Mouse (Mus musculus): ENCODE measurements around the gene Zfp287. TPM values are rescaled to one million over a fixed set of nuclear protein-coding genes. Genes with fewer than 3 reads are reported as not detected.

The Zfp287 gene
- 18.5 and 19.4 TPM in 2 replicates for polyA plus RNA-seq (2014; fragmentation: Nextera tagmentation; extraction: Ambion mirVana)

DNA sequence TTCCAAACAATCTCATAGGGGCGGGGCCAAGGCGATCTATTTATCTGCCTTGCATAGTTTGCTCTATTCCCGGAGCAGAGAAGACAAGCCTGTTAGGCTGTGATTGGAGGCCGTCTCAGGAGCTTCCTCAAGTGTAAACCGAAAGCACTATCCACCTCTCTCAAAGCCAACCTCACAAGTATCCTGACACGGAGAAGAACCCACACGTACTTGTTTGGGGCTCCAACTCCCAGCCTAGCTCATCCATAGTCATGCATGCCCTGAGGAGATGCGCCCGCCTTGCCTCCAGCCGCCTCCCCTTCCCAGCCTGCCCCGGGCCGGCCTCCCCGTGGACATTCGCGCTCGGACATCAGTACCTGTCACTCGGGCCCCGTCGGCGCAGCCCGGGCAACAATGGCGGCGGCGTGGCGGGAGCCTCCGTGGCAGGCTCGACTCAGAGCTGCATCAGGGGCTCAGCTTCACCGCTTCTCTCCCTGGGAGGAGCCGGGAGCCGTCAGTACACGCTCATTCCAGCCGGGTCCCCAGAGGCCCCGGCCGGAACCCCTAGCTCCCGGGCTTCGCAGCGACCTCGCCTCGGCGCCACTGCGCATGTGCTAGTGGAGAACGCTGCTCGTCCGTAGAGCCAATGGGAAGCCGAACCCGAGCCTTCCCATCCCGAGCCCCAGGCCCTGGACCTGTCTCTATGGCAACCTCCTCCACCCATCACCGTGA, at the start of gene Zfp287:
Zfp287 (minus strand) TSS at position 595 of the 711 bp plus-strand sequence.
- H3K27ac ChIP-seq: peak within 1 kb of the TSS; percentile 94
- H3K4me1 ChIP-seq (replicated peaks; ENCODE audit: control insufficient read depth, insufficient read depth, low read length): peaks cover 12% of the 10 kb centered on the region
- peaks cover 21% of the 10 kb centered on the region for H3K36me3 ChIP-seq (replicated peaks; ENCODE audit: control insufficient read depth, insufficient read depth)
- DNase-seq (ENCODE audit: low spot score): peak; percentile 96
- WGBS: under 1% methylated on average over 48 of the region's 48 CpGs
- H3K27me3 ChIP-seq (ENCODE audit: control insufficient read depth, insufficient read depth, low read length): no peaks in the 10 kb centered on the region
- peak; percentile 99 for ATAC-seq (ENCODE audit: low FRiP score)
- peak within 1 kb of the TSS; percentile 69 for H3K4me3 ChIP-seq (replicated peaks; ENCODE audit: low read length)
- peak within 1 kb of the TSS; percentile 61 for H3K4me2 ChIP-seq (replicated peaks)
- H3K9me3 ChIP-seq (ENCODE audit: control insufficient read depth, low read length): no peaks in the 10 kb centered on the region
- peak within 1 kb of the TSS; percentile 81 for H3K9ac ChIP-seq

GRCm38 (mm10) chr11:62776510-62776909, 44.8 kb upstream of the Zfp287 start:
- H3K4me1 ChIP-seq (replicated peaks; ENCODE audit: control insufficient read depth, insufficient read depth, low read length): no peaks in the 10 kb centered on the region
- H3K36me3 ChIP-seq (replicated peaks; ENCODE audit: control insufficient read depth, insufficient read depth): peaks cover 43% of the 10 kb centered on the region
- H3K27ac ChIP-seq: no peak overlapping the region
- H3K27me3 ChIP-seq (ENCODE audit: control insufficient read depth, insufficient read depth, low read length): no peaks in the 10 kb centered on the region
- H3K9me3 ChIP-seq (ENCODE audit: control insufficient read depth, low read length): peaks cover 71% of the 10 kb centered on the region
- 95% methylated on average over 7 of the region's 7 CpGs for WGBS
- ATAC-seq (ENCODE audit: low FRiP score) (no peak), DNase-seq (ENCODE audit: low spot score) (no peak)
- no peak overlapping the region for H3K4me2 ChIP-seq (replicated peaks)
- no peak overlapping the region for H3K4me3 ChIP-seq (replicated peaks; ENCODE audit: low read length)
- no peak overlapping the region for H3K9ac ChIP-seq

DNA sequence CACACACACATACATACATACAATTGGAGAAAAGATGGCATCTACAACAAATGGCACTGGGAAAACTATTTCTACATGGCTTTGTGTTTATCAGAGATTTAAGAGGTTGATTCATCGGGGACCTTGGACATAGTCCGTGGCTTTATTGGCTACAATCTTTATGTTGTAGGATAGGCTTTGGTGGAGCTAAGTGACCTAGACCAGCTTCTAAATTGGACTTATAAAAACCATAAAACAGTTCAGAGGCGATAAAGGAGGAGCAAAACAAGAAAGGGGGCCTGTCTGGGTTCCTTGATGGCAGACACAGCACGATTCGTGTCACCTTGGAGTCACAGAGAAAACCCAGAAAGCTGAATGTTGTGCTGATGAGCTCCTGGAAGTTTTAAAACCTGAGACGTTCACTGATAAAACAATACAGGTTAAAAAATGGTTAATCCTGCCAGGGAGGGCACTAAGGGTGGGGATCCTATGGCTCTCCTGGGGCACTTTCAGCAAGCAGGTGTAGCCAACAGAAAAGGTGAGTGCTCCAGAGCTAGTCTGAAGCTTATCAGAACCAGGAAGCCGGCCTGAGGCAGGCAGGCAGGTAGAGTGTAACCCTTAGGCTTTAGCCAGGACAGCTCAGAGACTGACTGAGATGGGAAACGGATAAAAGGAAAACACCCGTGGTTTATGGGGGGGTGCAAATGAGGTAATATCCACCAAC, 29.2 kb upstream of the Zfp287 start:
- Histone ChIP-seq H3K27ac (no peak overlapping the region), H3K9ac (no peak overlapping the region), H3K4me3 (replicated peaks; ENCODE audit: low read length) (no peak overlapping the region), H3K9me3 (ENCODE audit: control insufficient read depth, low read length) (no peaks in the 10 kb centered on the region), H3K27me3 (ENCODE audit: control insufficient read depth, insufficient read depth, low read length) (peaks cover 5% of the 10 kb centered on the region; the same call in 1 of the 2 replicates), H3K36me3 (replicated peaks; ENCODE audit: control insufficient read depth, insufficient read depth) (no peaks in the 10 kb centered on the region), H3K4me2 (replicated peaks) (no peak overlapping the region), H3K4me1 (replicated peaks; ENCODE audit: control insufficient read depth, insufficient read depth, low read length) (no peaks in the 10 kb centered on the region)
- 78% methylated on average over 9 of the region's 9 CpGs for WGBS
- DNase-seq (ENCODE audit: low spot score) (no peak), ATAC-seq (ENCODE audit: low FRiP score) (no peak)

DNA sequence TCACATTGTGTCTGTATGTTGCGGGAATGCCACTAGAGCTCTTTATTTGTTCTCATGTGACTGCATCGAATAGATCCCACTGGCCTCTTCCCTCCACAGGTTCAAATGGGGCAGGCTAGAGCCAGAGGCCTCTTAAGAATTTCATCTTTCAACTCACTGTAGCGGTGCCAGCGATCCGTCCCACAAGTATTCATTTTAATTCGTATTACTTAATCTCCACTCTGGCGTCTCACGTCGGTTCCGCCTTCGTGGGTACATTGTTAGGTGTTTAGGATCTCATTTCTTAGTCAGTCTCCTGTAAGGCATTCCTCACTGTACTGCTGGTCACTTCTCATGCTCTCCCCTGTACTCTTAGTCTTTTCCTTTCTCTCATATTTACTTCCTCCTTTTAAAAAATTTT, 26.8 kb upstream of the Zfp287 start:
- no peaks in the 10 kb centered on the region for H3K9me3 ChIP-seq (ENCODE audit: control insufficient read depth, low read length)
- no peaks in the 10 kb centered on the region for H3K36me3 ChIP-seq (replicated peaks; ENCODE audit: control insufficient read depth, insufficient read depth)
- ATAC-seq (ENCODE audit: low FRiP score): no peak
- no peak for DNase-seq (ENCODE audit: low spot score)
- no peak overlapping the region for H3K4me3 ChIP-seq (replicated peaks; ENCODE audit: low read length)
- H3K4me2 ChIP-seq (replicated peaks): no peak overlapping the region
- H3K27ac ChIP-seq: no peak overlapping the region
- peaks cover 5% of the 10 kb centered on the region; the same call in 1 of the 2 replicates for H3K27me3 ChIP-seq (ENCODE audit: control insufficient read depth, insufficient read depth, low read length)
- H3K4me1 ChIP-seq (replicated peaks; ENCODE audit: control insufficient read depth, insufficient read depth, low read length): no peaks in the 10 kb centered on the region
- 78% methylated on average over 11 of the region's 11 CpGs for WGBS
- H3K9ac ChIP-seq: no peak overlapping the region

DNA sequence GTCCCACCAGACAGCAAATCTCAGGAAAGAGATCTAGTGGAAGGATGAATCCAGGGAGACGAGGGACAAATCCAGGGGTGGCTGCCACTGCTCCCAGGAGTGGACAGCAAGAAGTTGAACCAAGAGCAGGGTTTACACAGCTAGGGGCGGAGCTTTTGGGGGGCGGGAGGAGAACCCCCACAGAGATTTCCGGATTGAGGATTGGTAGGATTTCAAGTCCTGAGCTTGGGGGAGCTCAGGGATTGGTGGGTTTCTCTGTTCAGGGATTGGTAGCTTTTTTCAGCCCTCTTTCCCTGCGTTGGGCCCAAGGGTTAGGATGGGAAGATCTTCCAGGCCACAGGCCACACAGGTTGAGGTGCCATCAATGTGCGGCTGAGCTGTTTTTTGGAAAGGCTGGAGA, 26.2 kb upstream of the Zfp287 start:
- H3K27me3 ChIP-seq (ENCODE audit: control insufficient read depth, insufficient read depth, low read length): peaks cover 5% of the 10 kb centered on the region; the same call in 1 of the 2 replicates
- H3K4me3 ChIP-seq (replicated peaks; ENCODE audit: low read length): no peak overlapping the region
- H3K9ac ChIP-seq: no peak overlapping the region
- DNase-seq (ENCODE audit: low spot score): no peak
- H3K4me2 ChIP-seq (replicated peaks): no peak overlapping the region
- H3K9me3 ChIP-seq (ENCODE audit: control insufficient read depth, low read length): no peaks in the 10 kb centered on the region
- H3K27ac ChIP-seq: no peak overlapping the region
- H3K4me1 ChIP-seq (replicated peaks; ENCODE audit: control insufficient read depth, insufficient read depth, low read length): no peaks in the 10 kb centered on the region
- ATAC-seq (ENCODE audit: low FRiP score): no peak
- H3K36me3 ChIP-seq (replicated peaks; ENCODE audit: control insufficient read depth, insufficient read depth): no peaks in the 10 kb centered on the region
- 84% methylated on average over 6 of the region's 6 CpGs for WGBS

DNA sequence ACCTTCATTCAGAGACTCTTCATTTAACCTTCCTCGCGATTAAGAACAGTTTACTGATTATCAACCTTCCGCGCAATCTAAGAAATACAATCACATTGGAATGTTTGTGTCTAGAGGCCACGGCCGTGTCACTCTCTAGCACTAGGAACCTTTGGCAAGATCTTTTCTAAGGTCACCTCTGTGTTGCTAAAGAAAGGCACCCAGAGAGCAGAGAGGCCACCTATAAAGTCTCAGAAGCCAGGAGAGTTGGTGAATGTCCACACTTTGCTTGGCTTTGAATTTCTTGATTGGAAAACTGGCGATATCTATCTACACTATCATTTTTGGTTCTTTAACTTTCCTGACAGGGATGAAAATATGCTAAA, 25.4 kb upstream of the Zfp287 start:
- H3K27ac ChIP-seq: no peak overlapping the region
- H3K4me2 ChIP-seq (replicated peaks): peak overlapping the region; percentile 57
- H3K36me3 ChIP-seq (replicated peaks; ENCODE audit: control insufficient read depth, insufficient read depth): no peaks in the 10 kb centered on the region
- H3K27me3 ChIP-seq (ENCODE audit: control insufficient read depth, insufficient read depth, low read length): peaks cover 5% of the 10 kb centered on the region; the same call in 1 of the 2 replicates
- no peak for DNase-seq (ENCODE audit: low spot score)
- WGBS: 5% methylated on average over 7 of the region's 7 CpGs
- H3K9me3 ChIP-seq (ENCODE audit: control insufficient read depth, low read length): no peaks in the 10 kb centered on the region
- no peak for ATAC-seq (ENCODE audit: low FRiP score)
- no peaks in the 10 kb centered on the region for H3K4me1 ChIP-seq (replicated peaks; ENCODE audit: control insufficient read depth, insufficient read depth, low read length)
- peak overlapping the region; percentile 32 for H3K4me3 ChIP-seq (replicated peaks; ENCODE audit: low read length)
- H3K9ac ChIP-seq: peak overlapping the region; percentile 46; the same call in 1 of the 2 replicates

GRCm38 (mm10) chr11:62756456-62757142, 24.9 kb upstream of the Zfp287 start:
- Histone ChIP-seq H3K27me3 (ENCODE audit: control insufficient read depth, insufficient read depth, low read length) (peaks cover 5% of the 10 kb centered on the region; the same call in 1 of the 2 replicates), H3K4me1 (replicated peaks; ENCODE audit: control insufficient read depth, insufficient read depth, low read length) (no peaks in the 10 kb centered on the region), H3K36me3 (replicated peaks; ENCODE audit: control insufficient read depth, insufficient read depth) (no peaks in the 10 kb centered on the region), H3K4me2 (replicated peaks) (peak overlapping the region; percentile 57), H3K27ac (no peak overlapping the region), H3K4me3 (replicated peaks; ENCODE audit: low read length) (peak overlapping the region; percentile 32), H3K9ac (peak overlapping the region; percentile 46), H3K9me3 (ENCODE audit: control insufficient read depth, low read length) (no peaks in the 10 kb centered on the region)
- DNase-seq (ENCODE audit: low spot score) (peak; percentile 87), ATAC-seq (ENCODE audit: low FRiP score) (peak; percentile 95)
- WGBS: 7% methylated on average over 36 of the region's 36 CpGs

DNA sequence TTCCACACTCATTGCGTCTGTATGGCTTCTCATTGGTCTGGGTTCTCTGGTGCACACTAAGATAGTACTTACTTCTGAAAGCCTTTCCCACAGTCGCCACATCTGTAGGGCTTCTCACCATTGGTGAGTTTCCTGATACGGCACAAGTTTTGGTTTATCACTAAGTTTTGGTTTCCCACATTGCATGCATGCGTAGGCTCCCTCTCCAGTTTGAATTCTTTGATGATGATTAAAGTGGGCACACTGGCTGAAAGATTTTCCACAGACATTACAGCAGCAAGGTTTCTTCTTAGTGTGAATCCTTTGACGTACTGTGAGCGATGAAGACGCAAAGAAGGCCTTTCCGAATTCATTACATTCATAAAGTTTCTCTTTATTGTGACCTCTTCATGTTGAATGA, 21.1 kb upstream of the Zfp287 start, which contains the start of gene Gm10428:
Gm10428 (plus strand) TSS at position 321 of the 400 bp plus-strand sequence.
- H3K4me3 ChIP-seq (replicated peaks; ENCODE audit: low read length): no peak within 1 kb of the TSS
- H3K36me3 ChIP-seq (replicated peaks; ENCODE audit: control insufficient read depth, insufficient read depth): no peaks in the 10 kb centered on the region
- WGBS: 84% methylated on average over 8 of the region's 8 CpGs
- DNase-seq (ENCODE audit: low spot score): no peak
- no peaks in the 10 kb centered on the region for H3K9me3 ChIP-seq (ENCODE audit: control insufficient read depth, low read length)
- H3K27me3 ChIP-seq (ENCODE audit: control insufficient read depth, insufficient read depth, low read length): peaks cover 2% of the 10 kb centered on the region; the same call in 1 of the 2 replicates
- H3K27ac ChIP-seq: no peak within 1 kb of the TSS
- no peaks in the 10 kb centered on the region for H3K4me1 ChIP-seq (replicated peaks; ENCODE audit: control insufficient read depth, insufficient read depth, low read length)
- H3K9ac ChIP-seq: no peak within 1 kb of the TSS
- ATAC-seq (ENCODE audit: low FRiP score): no peak
- H3K4me2 ChIP-seq (replicated peaks): no peak within 1 kb of the TSS

DNA sequence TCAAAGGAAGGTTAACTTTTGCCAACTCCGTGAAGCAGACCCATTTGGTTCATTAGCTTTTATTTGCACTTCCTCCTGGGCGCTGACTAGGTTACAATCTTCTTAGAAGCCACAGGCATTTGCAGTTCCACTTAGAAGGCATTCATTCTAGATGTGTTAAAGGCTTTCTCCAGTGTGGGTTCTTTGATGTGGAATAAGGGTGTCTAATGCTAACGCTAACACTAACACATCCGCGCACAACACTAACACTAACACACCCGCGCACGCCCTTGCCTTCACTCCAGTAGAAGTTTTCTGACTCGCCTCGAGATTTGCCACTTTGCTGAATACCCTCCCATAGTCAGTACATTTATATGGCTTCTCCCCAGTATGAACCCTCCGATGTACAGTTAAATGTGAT, 20.5 kb upstream of the Zfp287 start:
- no peak for ATAC-seq (ENCODE audit: low FRiP score)
- Histone ChIP-seq H3K36me3 (replicated peaks; ENCODE audit: control insufficient read depth, insufficient read depth) (no peaks in the 10 kb centered on the region), H3K27ac (no peak overlapping the region), H3K9me3 (ENCODE audit: control insufficient read depth, low read length) (no peaks in the 10 kb centered on the region), H3K4me3 (replicated peaks; ENCODE audit: low read length) (no peak overlapping the region), H3K4me1 (replicated peaks; ENCODE audit: control insufficient read depth, insufficient read depth, low read length) (no peaks in the 10 kb centered on the region), H3K27me3 (ENCODE audit: control insufficient read depth, insufficient read depth, low read length) (no peaks in the 10 kb centered on the region), H3K9ac (no peak overlapping the region), H3K4me2 (replicated peaks) (no peak overlapping the region)
- WGBS: 82% methylated on average over 11 of the region's 11 CpGs
- no peak for DNase-seq (ENCODE audit: low spot score)

Data from hindbrain, embryonic 14.5 days (tissue).